Mouse (Mus musculus) stomach, embryonic 16.5 days (tissue): ENCODE measurements around the gene Gnpat. TPM values are rescaled to one million over a fixed set of nuclear protein-coding genes. Genes with fewer than 3 reads are reported as not detected.
A peak's percentile ranks its signal among the peaks of the same experiment; 100 is the strongest.

Experiments
- ATAC-seq: fragments of 200-750 bp; cut with Nextera tagmentation; 2 replicates; pipeline ENCODE4 v1.8.0; 2017; ENCODE audit warnings: moderate number of reproducible peaks, moderate TSS enrichment; ENCODE audit not compliant: insufficient read depth, low FRiP score
- H3K27ac ChIP-seq: fragments of 300-500 bp; sonication (generic); 2 replicates; pipeline ENCODE4 v1.5.1; 2014; ENCODE audit warnings: low read length
- H3K27me3 ChIP-seq: fragments of 300-500 bp; sonication (generic); 2 replicates; pipeline ENCODE4 v1.6.1; 2014; ENCODE audit warnings: low read length, control low read depth, mixed read lengths; ENCODE audit not compliant: control insufficient read depth, insufficient read depth
- H3K36me3 ChIP-seq: fragments of 300-500 bp; sonication (generic); 2 replicates; pipeline ENCODE4 v1.6.1; 2014; ENCODE audit warnings: low read length; ENCODE audit not compliant: control insufficient read depth, insufficient read depth
- H3K4me1 ChIP-seq: fragments of 300-500 bp; sonication (generic); 2 replicates; pipeline ENCODE4 v1.6.1; 2014; ENCODE audit warnings: low read length, control low read depth, mixed read lengths; ENCODE audit not compliant: control insufficient read depth, insufficient read depth
- H3K4me2 ChIP-seq: fragments of 300-500 bp; sonication (generic); 2 replicates; pipeline ENCODE4 v1.6.1; 2014; ENCODE audit warnings: low read depth, low read length, mixed read lengths
- H3K4me3 ChIP-seq: fragments of 300-500 bp; sonication (generic); replicated peaks from 2 replicates; pipeline ENCODE4 v1.5.1; 2014; ENCODE audit warnings: mild to moderate bottlenecking, low read length
- H3K9ac ChIP-seq: fragments of 300-500 bp; sonication (generic); 2 replicates; pipeline ENCODE4 v1.6.1; 2014; ENCODE audit warnings: low read length
- H3K9me3 ChIP-seq: fragments of 300-500 bp; sonication (generic); replicated peaks from 2 replicates; pipeline ENCODE4 v1.6.1; 2016; ENCODE audit warnings: low read length, control low read depth; ENCODE audit not compliant: control insufficient read depth
- WGBS: fragments of 180-500 bp; shearing (Covaris S2); extraction: QIAGEN DNeasy Blood & Tissue Kit; methylation state at CpG from one replicate; pipeline ENCODE4 v1.1.7; 2014; 5-methylcytosine and 5-hydroxymethylcytosine counted together
- polyA plus RNA-seq: library from polyadenylated mRNA; unstranded; fragments of >200 nt; fragmentation: Nextera tagmentation; extraction: Ambion mirVana; gene quantifications from 2 replicates; pipeline ENCODE4 v1.2.1, GENCODE M21; 2015

Gnpat gene
- polyA plus RNA-seq, 1 experiment from 2014 or later = 90.1 TPM

GRCm38 (mm10) chr8:124878946-124879526 is 16.2 kb downstream of the Gnpat start:
- ATAC-seq = no peak; the same call in 1 of the 2 replicates
- no peaks in the 10 kb centered on the region for H3K27me3 ChIP-seq
- 65% methylated on average over 10 of the region's 10 CpGs for WGBS
- no peak overlapping the region for H3K27ac ChIP-seq
- H3K9ac ChIP-seq = no peak overlapping the region
- H3K9me3 ChIP-seq = no peaks in the 10 kb centered on the region
- no peaks in the 10 kb centered on the region for H3K4me1 ChIP-seq
- H3K4me2 ChIP-seq = no peak overlapping the region
- no peak overlapping the region for H3K4me3 ChIP-seq
- peaks cover 55% of the 10 kb centered on the region for H3K36me3 ChIP-seq

GRCm38 (mm10) chr8:124888385-124888784 is 25.6 kb downstream of the Gnpat start:
- WGBS = 88% methylated on average over 5 of the region's 5 CpGs
- H3K4me3 ChIP-seq = no peak overlapping the region
- H3K4me2 ChIP-seq = no peak overlapping the region
- no peaks in the 10 kb centered on the region for H3K9me3 ChIP-seq
- H3K4me1 ChIP-seq = no peaks in the 10 kb centered on the region
- peaks cover 34% of the 10 kb centered on the region for H3K36me3 ChIP-seq
- no peak overlapping the region for H3K27ac ChIP-seq
- no peaks in the 10 kb centered on the region for H3K27me3 ChIP-seq
- no peak overlapping the region for H3K9ac ChIP-seq
- no peak for ATAC-seq

- H3K9ac ChIP-seq = no peak overlapping the region
- 62% methylated on average over 3 of the region's 3 CpGs for WGBS
- H3K4me1 ChIP-seq = peaks cover 10% of the 10 kb centered on the region; the same call in 1 of the 2 replicates
- no peak for ATAC-seq
- no peak overlapping the region for H3K4me2 ChIP-seq
- H3K9me3 ChIP-seq = no peaks in the 10 kb centered on the region
- H3K27ac ChIP-seq = no peak overlapping the region
- peaks cover 16% of the 10 kb centered on the region for H3K36me3 ChIP-seq
- no peaks in the 10 kb centered on the region for H3K27me3 ChIP-seq
- H3K4me3 ChIP-seq = no peak overlapping the region
Measured at GRCm38 (mm10) chr8:124892596-124892995, 29.8 kb downstream of the Gnpat start.

- Histone ChIP-seq H3K27me3 (no peaks in the 10 kb centered on the region), H3K4me3 (peak overlapping the region; percentile 96), H3K4me2 (peak overlapping the region; percentile 89), H3K27ac (peak overlapping the region; percentile 89), H3K9ac (peak overlapping the region; percentile 91), H3K36me3 (no peaks in the 10 kb centered on the region; the same call in none of the 2 replicates), H3K4me1 (peaks cover 16% of the 10 kb centered on the region), H3K9me3 (no peaks in the 10 kb centered on the region)
- 56% methylated on average over 26 of the region's 26 CpGs for WGBS
- ATAC-seq = peak; percentile 49
Measured at GRCm38 (mm10) chr8:124896010-124896631, 33.3 kb downstream of the Gnpat start.

GRCm38 (mm10) chr8:124896632-124897385 is 34.0 kb downstream of the Gnpat start:
- ATAC-seq = peak; percentile 47
- H3K4me2 ChIP-seq = peak overlapping the region; percentile 89
- peaks cover 5% of the 10 kb centered on the region for H3K36me3 ChIP-seq
- H3K4me1 ChIP-seq = peaks cover 16% of the 10 kb centered on the region
- no peaks in the 10 kb centered on the region for H3K27me3 ChIP-seq
- peak overlapping the region; percentile 91 for H3K9ac ChIP-seq
- H3K9me3 ChIP-seq = no peaks in the 10 kb centered on the region
- peak overlapping the region; percentile 89 for H3K27ac ChIP-seq
- peak overlapping the region; percentile 96 for H3K4me3 ChIP-seq
- under 1% methylated on average over 60 of the region's 60 CpGs for WGBS

GRCm38 (mm10) chr8:124897386-124898250 is 34.8 kb downstream of the Gnpat start, which contains the start of the genes Exoc8 and Sprtn:
TSS of gene Exoc8 (minus strand) at chr8:124897705.
TSS of gene Sprtn (plus strand) at chr8:124897886.
- H3K4me3 ChIP-seq = peak within 1 kb of the TSS; percentile 96
- peak within 1 kb of the TSS; percentile 92 for H3K9ac ChIP-seq
- peak within 1 kb of the TSS; percentile 91 for H3K4me2 ChIP-seq
- ATAC-seq = peak; percentile 88
- peaks cover 16% of the 10 kb centered on the region for H3K4me1 ChIP-seq
- H3K27ac ChIP-seq = peak within 1 kb of the TSS; percentile 89
- whole genome bisulfite sequencing = under 1% methylated on average over 112 of the region's 114 CpGs
- H3K27me3 ChIP-seq = no peaks in the 10 kb centered on the region
- peaks cover 5% of the 10 kb centered on the region for H3K36me3 ChIP-seq
- no peaks in the 10 kb centered on the region for H3K9me3 ChIP-seq

GRCm38 (mm10) chr8:124898251-124898905 is 35.5 kb downstream of the Gnpat start:
- no peaks in the 10 kb centered on the region for H3K9me3 ChIP-seq
- no peak; the same call in 1 of the 2 replicates for ATAC-seq
- H3K9ac ChIP-seq = peak overlapping the region; percentile 92
- H3K4me1 ChIP-seq = peaks cover 16% of the 10 kb centered on the region
- H3K27ac ChIP-seq = peak overlapping the region; percentile 74; the same call in 1 of the 2 replicates
- 4% methylated on average over 28 of the region's 31 CpGs for WGBS
- H3K36me3 ChIP-seq = peaks cover 9% of the 10 kb centered on the region
- peak overlapping the region; percentile 96 for H3K4me3 ChIP-seq
- peak overlapping the region; percentile 91 for H3K4me2 ChIP-seq
- no peaks in the 10 kb centered on the region for H3K27me3 ChIP-seq

GRCm38 (mm10) chr8:124903198-124903597 is 40.4 kb downstream of the Gnpat start:
- 90% methylated on average over 15 of the region's 15 CpGs for WGBS
- no peak for ATAC-seq
- H3K4me1 ChIP-seq = peaks cover 6% of the 10 kb centered on the region
- no peak overlapping the region for H3K27ac ChIP-seq
- H3K4me3 ChIP-seq = no peak overlapping the region
- H3K36me3 ChIP-seq = peaks cover 16% of the 10 kb centered on the region
- no peak overlapping the region for H3K4me2 ChIP-seq
- no peaks in the 10 kb centered on the region for H3K9me3 ChIP-seq
- H3K27me3 ChIP-seq = no peaks in the 10 kb centered on the region
- no peak overlapping the region for H3K9ac ChIP-seq
